Mouse (Mus musculus): ENCODE measurements around the gene Fcrl1. TPM values are rescaled to one million over a fixed set of nuclear protein-coding genes. Genes with fewer than 3 reads are reported as not detected.

The Fcrl1 gene
- polyA plus RNA-seq (2017; shearing (Covaris generic)): 17.6 TPM

GRCm38 (mm10) chr3:87376195-87377165 lies at the start of gene Fcrl1:
Gene Fcrl1, plus strand, starts transcription at chr3:87376387.

DNA sequence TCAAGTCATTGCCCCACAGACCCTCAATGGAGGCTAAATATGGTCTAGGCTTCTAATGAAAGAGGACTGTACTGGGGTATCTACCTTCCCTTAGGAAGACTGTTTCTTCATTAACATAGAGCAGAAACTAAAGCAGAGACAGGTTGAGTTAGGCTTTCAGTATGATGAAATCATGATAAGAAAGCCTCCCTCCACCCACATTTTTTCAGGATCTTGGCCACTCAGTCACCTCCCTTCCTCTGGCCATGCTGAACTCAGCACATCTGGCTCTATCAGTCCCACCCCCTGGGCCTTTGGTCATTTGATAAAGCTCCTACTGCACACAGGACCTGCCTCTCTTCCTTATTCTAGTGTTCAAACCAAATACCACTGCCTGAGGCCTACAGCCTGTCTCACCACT lies 18.6 kb upstream of the Fcrl1 start, which contains the start of gene Cd5l:
Cd5l (plus strand) TSS at position 301 of the 400 bp plus-strand sequence.

DNA sequence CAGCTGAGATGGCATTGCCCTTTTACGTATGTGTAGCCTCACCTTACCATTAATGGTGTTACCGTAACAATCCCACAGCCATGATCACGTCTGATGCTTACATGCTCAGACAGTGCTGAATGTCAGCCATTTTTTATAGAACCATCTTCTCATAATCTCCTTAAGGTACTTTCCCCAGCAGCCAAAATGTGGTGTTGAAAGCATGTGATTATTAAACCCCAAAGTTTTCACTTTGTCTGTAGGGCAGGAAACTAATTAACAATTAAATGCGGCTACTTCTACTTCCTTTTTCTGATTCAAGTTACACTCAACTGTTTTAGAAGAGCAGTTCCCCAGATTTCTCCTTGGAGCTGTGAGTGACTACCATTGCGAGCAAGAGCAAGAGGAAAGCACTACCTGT lies 59.3 kb downstream of the Fcrl1 start, which contains the start of gene Fcrl5:
Fcrl5 (plus strand) TSS at position 295 of the 400 bp plus-strand sequence.

Other genes with a start within 250 kb of the Fcrl1 start
- gene Kirrel, start 201.6 kb upstream of the Fcrl1 start, polyA plus RNA-seq (2017; shearing (Covaris generic)): not detected
- not detected for gene Fcrls, start 112.6 kb upstream of the Fcrl1 start, polyA plus RNA-seq (2017; shearing (Covaris generic))
- gene Cd5l, start 18.5 kb upstream of the Fcrl1 start, polyA plus RNA-seq (2017; shearing (Covaris generic)): 5.3 TPM
- gene Fcrl5, start 59.4 kb downstream of the Fcrl1 start, polyA plus RNA-seq (2017; shearing (Covaris generic)): 1.3 TPM
- gene Etv3, start 149.0 kb downstream of the Fcrl1 start, polyA plus RNA-seq (2017; shearing (Covaris generic)): 56.8 TPM
- 10.8 TPM for gene Arhgef11, start 241.2 kb downstream of the Fcrl1 start, polyA plus RNA-seq (2017; shearing (Covaris generic))

All from inflammation-experienced regulatory T-cells, adult 16 weeks (primary cell).